Mouse (Mus musculus) spleen, adult 2 months (tissue): ENCODE data around the gene 1700025B11Rik.
"Not testable (repeated sequence)": the region's sequence is repeated elsewhere in the genome, so short reads cannot be mapped to it uniquely, and the experiment has no call there.

Experiments
- CTCF ChIP-seq: fragments of 200-500 bp; IDR thresholded peaks from 2 replicates; pipeline ENCODE4 v1.5.1; 2011; ENCODE audit warnings: mild to moderate bottlenecking, inconsistent platforms; ENCODE audit not compliant: insufficient read depth, insufficient read length, insufficient replicate concordance; ENCODE audit errors: extremely low read depth
- POLR2A ChIP-seq: fragments of 200-500 bp; IDR thresholded peaks from 2 replicates; pipeline ENCODE4 v1.6.1; 2011; ENCODE audit warnings: low read depth, low read length, inconsistent platforms

- TF ChIP-seq POLR2A, CTCF: not testable (repeated sequence)
Observed at GRCm38 (mm10) chr15:77520596-77520995, 41.1 kb downstream of the 1700025B11Rik start.
